Mouse (Mus musculus): ENCODE data around the gene Nfrkb. TPM values are rescaled to one million over a fixed set of nuclear protein-coding genes. Genes with fewer than 3 reads are reported as not detected.

Nfrkb gene
- polyA plus RNA-seq, 1 experiment = not detected

DNA sequence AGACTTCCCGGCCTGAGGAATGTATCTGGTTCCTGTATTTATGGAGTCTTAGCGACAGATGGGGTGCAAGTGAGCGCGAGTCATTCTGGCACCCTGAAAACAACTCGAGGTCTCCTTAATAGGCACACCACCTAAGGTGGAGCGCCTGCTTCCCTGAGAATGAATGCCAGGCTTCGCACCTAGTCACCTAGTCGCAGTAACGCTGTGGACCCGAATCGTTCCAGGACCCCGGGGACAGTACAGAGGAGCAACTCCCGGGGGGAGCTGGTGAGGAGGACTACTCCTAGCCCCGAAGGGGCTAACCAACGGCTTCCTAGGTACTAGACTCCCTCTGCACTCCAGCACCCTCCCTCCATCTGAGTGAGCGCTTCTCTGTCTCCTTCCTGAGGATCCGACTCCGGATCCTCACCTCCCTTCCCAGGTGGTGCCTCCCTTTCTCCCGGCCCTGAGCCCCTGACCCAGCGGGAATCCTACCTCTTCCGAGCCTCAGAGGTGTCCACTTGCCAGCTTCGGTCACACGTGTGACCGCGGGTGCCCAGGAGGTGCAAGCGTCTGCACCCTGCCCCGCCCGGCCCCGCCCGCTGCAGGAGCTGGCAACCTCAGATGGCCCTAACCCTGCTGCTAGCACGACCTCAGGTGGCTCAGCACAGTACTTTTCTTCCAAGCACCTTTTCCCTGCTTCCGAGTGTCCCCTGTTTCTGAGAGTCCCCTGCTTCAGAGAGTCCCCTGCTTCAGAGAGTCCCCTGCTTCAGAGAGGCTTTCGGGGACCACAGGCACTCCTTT is 77.9 kb downstream of the Nfrkb start, which contains the start of gene Tmem45b:
Gene Tmem45b (minus strand): TSS at position 771 of the 783 bp plus-strand sequence.
- 15% methylated on average over 33 of the region's 33 CpGs for WGBS
- TF ChIP-seq POLR2A (IDR thresholded peaks at IDR 0.05; ENCODE audit: insufficient read depth, low read depth, low read length) (no peak), CTCF (IDR thresholded peaks at IDR 0.05; ENCODE audit: insufficient read depth, low read depth, low read length) (no peak)
- Histone ChIP-seq H3K27ac (ENCODE audit: insufficient read depth, low read depth, low read length) (no peak within 1 kb of the TSS), H3K4me1 (ENCODE audit: control insufficient read depth, insufficient read depth, low read length) (0 out of 2 replicates have a peak, but pooled peaks cover 4% of the 10 kb centered on the region), H3K4me3 (ENCODE audit: insufficient read depth, low read depth, low read length) (no peak within 1 kb of the TSS)

Other genes with a start within 250 kb of the Nfrkb start
- 531 TPM in 1 of 2 replicates, not detected in the other for gene Aplp2, start 174.4 kb upstream of the Nfrkb start, polyA plus RNA-seq (2012; ENCODE audit: insufficient read depth, insufficient read length, low replicate concordance, missing spikeins)
- gene Prdm10, start 105.7 kb upstream of the Nfrkb start, polyA plus RNA-seq (2012; ENCODE audit: insufficient read depth, insufficient read length, low replicate concordance, missing spikeins) = not detected in 2 replicates
- gene Tmem45b, start 78.3 kb downstream of the Nfrkb start, polyA plus RNA-seq (2012; ENCODE audit: insufficient read depth, insufficient read length, low replicate concordance, missing spikeins) = not detected in 2 replicates

Data from olfactory bulb, adult 2 months (tissue).